Mouse (Mus musculus) thymus, adult 2 months (tissue): ENCODE data around the gene Erc1.

Experiments used
- CTCF ChIP-seq: fragments of 200-500 bp; IDR thresholded peaks from 2 replicates; pipeline ENCODE4 v1.5.1; 2012; ENCODE audit warnings: mild to moderate bottlenecking, control low read depth, low read length, moderate library complexity, borderline replicate concordance; ENCODE audit not compliant: control insufficient read depth, poor library complexity, insufficient read depth; ENCODE audit errors: extremely low read depth
- POLR2A ChIP-seq: fragments of 200-500 bp; IDR thresholded peaks from 2 replicates; pipeline ENCODE4 v1.6.1; 2012; ENCODE audit warnings: mild to moderate bottlenecking, low read length, control low read depth, moderate library complexity; ENCODE audit not compliant: control insufficient read depth, poor library complexity, insufficient read depth; ENCODE audit errors: extremely low read depth

- no peak for TF ChIP-seq CTCF
- no peak for TF ChIP-seq POLR2A
Observed at GRCm38 (mm10) chr6:119731155-119731554, 116.8 kb downstream of the Erc1 start.
